Mouse (Mus musculus): ENCODE measurements around the gene Mok.
"Not testable (repeated sequence)": the region's sequence is repeated elsewhere in the genome, so short reads cannot be mapped to it uniquely, and the experiment has no call there.

Gene Mok

DNA sequence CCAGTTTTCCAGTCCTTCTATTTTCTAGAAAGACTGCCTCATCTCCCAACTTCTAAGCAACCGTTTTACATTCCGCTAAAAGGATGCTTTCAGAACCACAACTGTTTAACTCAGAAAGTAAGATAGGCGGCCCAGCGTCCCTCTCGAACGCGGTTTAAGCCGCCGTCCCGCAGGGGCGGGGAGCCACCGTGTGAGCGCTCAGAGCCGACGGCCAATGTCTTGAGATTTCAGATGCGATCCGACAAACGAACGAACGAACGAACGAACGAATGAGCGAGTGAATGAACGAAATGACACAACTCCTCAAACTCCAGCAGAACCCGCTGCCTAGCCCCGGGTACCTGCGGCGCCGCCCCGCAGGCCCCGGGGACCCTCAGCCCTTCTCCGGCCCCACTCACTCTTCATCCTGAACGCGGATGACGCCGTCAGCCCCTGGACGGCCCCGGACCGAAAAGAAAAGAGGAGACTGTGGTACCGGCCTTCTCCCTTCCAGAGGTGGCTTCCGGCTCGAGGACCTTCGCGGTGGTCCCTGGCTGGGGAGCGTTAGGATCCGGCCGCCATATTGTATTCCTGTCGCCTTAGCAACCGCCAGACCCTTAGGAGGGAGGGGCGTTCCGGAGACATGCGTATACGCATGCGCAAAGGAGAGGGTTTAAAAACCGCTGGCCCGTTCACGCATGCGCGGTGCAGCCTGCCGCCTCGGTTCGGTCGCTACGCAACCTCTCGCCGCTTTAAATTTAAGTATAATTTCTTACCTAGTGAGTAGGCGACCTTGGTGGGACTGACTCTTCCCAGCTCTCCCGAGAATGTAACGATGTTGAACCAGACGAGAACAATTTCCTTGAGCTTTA, at the start of gene Mok:
Gene Mok, minus strand, starts transcription at position 592 of the 851 bp plus-strand sequence.
- DNase-seq (ENCODE audit: low read depth, low spot score): peak; percentile 96

DNA sequence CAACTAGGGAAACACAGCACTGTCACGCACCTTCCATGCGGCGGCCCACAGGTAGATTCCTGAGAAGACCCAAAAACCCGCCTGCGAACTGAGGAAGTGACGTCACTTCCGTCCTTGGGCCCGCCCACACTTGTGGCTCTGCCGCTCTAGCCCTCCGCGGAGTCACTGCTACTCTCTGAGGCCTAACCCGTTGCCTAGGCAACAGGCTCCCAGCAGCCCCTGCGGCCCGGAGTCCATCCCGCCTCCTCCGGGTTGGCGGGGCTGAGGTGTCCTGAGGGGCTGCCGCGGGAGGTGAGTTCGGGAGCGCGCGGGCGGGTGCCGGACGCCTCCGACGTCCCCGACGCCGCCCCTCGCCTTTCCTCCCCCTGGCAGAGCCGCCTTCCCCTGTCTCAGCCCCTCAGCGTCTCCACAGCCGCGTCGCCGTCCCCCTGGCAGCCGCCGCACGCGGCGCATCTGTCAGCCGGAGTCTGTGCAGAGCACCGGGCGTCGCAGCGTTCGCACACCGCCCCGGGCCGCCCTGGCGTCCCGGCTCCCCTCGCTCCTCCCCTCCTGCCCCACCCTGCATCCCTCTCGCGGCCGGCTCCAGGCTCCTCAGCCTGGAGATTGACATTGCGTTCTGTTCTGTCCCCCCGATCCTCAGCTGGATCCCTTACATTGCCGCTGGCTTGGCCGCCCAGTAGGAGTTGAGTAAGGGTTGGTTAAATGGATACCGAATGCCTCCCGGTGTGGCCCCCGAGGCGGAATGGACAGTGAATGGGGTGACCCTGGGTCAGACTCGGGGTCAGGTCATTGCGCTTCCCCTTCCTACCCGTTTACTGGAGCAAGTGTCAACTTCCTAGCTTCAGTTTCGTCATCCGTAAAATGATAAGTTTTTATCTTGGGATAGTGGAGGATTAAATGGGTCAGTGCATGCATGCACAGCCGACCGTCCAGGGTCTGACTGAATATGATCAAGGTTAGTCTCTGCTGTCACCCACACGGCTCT, 48.6 kb upstream of the Mok start, which contains the start of the genes Cinp and Tecpr2:
Gene Cinp, minus strand, starts transcription at position 110 of the 985 bp plus-strand sequence.
Gene Tecpr2, plus strand, starts transcription at position 229 of the 985 bp plus-strand sequence.
- DNase-seq (ENCODE audit: low read depth, low spot score): peak; percentile 99

DNA sequence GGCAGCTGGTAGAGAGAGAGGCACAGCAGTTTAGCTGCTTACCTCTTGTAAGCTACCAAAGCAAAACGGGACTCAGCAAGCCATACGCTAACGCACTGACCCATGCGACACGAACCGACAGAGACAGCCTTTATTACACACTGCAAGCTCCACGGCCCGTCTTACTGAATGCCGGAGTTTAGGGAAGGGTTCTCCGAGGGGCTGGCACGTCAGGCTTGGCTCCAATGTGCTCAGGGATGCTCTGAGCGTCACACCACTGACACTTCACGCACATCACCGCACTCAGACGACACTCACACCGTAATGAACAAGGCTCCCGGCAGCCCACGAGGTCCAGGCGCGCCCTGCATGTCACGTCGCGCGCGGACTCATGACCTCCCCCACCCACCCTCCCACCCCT, 47.9 kb upstream of the Mok start:
- no peak for DNase-seq (ENCODE audit: low read depth, low spot score)

DNA sequence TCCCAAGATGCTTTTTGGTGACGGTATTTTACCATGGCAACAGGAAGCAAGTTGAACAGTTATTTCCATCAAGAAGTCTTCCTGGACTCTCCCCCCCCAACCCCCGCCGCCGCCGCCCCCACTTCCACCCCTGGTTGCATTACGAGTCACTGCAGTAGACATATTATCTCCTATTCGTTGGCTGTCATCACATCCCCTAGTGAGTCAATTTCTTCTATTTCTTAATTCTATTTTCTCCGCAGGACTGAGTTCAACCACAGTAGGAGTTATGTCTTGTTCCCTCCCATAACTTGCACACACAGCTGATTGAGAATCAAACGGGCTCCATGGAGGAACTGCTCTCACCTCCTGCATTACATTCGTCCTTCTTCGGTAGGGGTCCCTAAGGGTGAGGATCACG, 47.4 kb upstream of the Mok start:
- DNase-seq (ENCODE audit: low read depth, low spot score): no peak

DNA sequence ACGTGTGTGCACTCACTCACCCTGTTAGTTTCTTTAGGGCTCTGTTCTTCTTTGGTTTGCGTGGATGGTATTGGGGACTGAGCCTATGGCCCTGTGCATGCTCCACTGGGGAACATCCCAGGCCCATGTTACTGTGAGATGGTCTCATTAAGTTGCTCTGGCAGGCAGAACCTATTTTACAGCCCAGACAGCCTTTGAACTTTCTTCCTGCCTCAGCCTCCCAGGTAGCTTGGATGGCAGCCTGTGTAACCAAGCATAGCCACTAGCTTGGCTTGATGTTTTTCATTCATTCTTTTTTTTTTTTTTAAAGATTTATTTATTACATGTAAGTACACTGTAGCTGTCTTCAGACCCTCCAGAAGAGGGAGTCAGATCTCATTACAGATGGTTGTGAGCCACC, 44.5 kb upstream of the Mok start:
- no peak for DNase-seq (ENCODE audit: low read depth, low spot score)

DNA sequence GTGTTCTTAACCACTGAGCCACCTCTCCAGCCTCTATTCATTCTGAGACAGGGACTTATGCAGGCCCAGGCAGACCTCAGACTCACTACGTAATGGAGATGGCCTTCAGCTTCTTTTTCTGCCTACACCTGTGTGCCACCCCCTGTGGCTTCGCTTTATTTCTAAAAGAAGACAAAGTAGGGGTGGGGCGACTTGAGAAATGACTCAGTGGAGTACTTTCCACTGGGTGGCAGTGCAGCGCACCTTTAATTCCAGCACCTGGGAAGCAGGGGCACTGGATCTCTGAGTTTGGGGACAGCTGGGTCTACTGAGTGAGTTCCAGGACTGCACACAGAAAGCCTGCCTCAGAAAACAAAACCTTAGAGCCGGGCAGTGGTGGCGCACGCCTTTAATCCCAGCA, 41.6 kb upstream of the Mok start:
- DNase-seq (ENCODE audit: low read depth, low spot score): peak; percentile 55

DNA sequence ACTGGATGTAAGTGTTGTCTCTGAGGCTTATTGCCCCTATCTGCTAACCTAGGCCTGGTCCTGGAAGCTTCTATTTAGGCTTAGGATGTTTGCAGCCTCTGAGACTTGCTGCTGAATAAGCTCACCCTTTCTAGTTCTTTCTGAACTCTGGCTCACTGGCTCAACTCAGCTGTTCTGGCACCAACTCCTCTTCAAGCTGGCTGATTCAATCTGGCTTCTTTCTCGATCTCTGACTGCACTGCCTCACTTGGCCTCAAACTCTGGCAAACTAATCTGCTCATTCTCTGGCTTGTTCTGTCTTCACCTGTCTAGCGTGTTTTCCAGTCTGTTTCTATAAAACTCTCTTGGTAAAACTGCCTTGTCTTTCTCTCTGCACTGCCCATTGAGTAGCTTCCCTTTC, 34.6 kb upstream of the Mok start:
- DNase-seq (ENCODE audit: low read depth, low spot score): no peak

DNA sequence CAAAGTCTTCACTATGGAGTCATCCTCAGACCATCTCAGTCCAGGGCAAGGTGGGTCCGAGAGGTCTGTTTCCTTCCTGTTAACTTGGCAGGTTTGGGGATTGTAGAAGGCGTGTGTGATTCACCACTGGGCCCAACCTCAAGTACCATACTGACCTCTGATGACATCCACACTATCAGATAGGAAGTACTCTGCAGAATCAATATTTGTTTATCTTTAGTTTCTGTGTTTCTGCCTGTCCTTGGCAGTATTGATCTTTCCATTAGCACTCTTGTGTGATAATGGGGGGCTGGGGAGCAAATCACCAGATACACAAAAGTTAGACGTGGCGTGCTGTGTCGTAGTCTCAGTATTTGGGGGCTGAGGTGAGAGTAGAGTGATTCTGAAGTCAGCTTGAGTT, 30.5 kb upstream of the Mok start:
- DNase-seq (ENCODE audit: low read depth, low spot score): no peak

DNA sequence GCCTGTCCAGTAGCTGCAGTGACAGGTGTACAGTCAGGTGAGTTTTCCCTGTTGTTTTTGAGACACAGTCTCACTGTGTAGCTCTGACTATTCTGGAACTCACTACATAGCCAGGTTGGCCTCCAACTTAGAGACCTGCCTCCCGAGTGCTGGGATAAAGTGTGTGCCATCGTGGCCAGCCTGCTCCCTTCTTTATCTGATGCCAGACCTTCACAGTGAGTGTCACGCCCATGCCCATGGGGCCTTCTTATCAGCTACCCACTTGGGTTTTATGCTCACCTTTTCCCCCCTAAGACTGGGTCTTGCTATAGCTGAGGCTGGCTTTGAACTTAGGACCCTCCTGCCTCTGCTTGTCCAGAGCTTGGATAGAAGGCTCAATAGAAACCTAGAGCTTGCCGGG, 29.4 kb upstream of the Mok start:
- no peak for DNase-seq (ENCODE audit: low read depth, low spot score)

DNA sequence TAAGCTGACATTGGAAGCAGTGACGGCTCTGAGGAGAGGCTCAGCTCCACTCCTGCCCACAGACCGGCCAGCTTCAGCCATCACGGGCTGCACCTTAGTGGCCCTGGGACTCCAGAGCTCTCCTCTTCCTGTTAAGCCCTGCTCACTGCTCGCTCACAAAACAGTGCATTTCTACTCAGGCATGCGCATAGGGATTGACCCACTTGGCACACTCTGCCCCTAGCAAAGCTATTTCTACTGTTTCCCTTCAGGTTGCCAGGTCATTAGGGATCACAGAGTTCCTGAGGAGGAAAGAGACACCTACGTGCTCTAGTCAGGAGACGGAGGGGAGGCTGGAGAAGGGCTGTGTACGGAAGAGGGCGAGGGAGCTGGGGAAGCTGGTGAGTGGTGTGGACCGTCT, 25.2 kb upstream of the Mok start:
- DNase-seq (ENCODE audit: low read depth, low spot score): peak; percentile 80

DNA sequence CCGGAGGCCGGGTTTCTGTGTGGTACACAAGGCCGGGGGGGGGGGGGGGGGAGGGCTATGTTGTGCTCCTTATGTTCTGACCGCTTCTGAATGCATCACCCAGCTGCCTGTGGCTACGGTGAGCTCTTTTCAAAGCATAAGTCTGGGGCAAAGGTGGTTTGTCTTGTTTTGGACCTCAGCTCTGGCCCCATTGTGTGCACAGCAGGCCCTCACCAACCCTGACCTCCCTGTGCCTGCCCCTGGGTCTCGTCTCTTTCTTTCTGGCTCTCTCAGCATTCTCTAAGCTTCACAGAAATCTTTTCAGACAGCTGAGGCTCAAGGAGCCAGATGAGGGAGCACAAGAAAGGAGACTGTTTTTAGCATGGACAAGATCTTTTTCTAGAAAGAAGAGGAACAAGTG, 24.8 kb upstream of the Mok start:
- DNase-seq (ENCODE audit: low read depth, low spot score): peak; percentile 16

DNA sequence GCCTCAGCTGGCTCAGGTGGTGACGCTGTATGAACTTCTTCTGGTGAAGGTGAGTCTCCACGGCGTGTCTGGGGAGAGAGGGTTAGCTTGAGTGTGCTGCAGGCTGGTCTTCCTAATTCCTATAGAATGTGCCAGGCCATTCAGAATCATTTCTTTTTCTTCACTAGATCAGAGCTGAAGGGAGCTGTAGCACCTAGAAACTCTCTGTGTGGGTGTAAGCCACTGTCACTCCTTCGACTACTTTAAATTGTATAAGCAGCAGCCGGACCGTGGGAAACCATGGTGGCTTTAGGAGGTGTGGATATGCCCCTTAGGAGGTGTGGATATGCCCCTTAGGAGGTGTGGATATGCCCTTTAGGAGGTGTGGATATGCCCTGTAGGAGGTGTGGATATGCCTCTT, 23.3 kb upstream of the Mok start:
- DNase-seq (ENCODE audit: low read depth, low spot score): peak; percentile 47

DNA sequence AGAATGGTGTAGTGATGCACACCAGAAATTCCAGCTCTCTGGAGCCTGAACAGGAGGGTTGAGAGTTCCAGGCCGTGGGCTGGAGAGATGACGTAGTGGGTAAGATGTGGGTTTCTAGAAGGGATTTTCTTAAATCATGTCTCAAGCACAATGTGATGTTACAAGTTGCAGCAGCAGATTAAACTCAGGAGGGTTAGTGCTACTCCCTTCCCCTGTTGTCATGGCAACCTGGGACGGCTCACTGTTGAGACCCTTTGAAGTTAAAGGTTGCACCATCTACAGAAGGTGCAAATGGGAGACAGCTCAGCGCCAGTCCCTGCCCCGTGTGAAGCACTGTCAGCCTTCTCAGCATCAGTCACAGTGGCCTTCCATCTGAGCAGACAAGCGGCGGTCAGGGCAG, 20.5 kb upstream of the Mok start:
- DNase-seq (ENCODE audit: low read depth, low spot score): peak; percentile 60

DNA sequence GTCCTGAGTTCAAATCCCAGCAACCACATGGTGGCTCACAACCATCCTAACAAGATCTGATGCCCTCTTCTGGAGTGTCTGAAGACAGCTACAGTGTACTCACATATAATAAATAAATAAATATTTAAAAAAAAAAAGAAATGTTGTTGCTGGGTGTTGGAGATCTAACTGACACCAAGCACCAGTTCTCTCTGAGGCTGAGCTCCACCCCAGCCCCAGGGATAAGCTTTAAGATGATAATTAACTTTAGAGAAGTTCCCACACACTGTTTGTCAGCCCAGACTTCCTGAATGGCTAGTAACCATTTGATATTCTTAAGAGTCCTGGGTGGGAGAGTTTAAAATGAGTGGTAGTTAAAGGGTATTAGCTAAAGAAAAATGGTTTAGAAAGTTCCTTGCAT, 19.6 kb upstream of the Mok start:
- DNase-seq (ENCODE audit: low read depth, low spot score): no peak

DNA sequence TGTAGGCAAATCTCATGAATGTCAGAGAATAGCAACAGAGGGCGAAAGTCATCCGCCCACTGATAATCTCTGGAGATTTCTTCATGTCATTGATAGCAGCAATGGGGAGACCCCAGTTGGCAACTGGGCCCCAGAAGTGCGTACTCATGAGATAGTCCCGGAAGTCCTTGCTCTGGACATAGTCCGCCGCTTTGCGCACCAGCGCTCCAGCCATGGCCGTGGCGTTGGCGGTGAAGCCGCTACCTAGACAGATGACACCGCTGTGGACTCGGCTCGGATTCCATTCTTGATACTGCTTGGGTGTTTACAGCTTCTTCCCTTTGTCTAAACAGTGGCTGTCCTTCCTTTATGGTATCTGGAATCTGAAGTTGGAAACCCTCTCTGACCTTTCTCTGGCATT, 17.9 kb upstream of the Mok start:
- not testable (repeated sequence) for DNase-seq (ENCODE audit: low read depth, low spot score)

DNA sequence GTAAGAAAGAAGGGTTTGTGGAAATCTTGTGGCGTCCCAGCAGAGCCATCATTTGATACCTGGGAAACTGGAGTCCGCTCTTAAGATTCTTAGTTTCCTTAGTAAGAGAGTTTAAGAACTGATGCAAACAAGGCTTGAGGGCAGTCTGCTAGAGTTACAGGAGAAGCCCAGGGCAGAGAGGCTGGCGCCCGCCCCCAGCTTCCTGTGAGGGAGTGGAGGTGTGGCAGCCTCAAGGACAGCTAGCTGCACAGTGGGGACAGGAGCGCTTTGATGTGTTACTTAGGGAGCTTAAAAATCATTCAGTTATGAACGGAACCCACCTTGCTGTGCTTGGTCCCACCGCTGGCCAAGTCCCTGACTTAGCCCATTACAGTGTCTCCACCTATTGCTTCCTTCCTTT, 16.5 kb upstream of the Mok start:
- no peak for DNase-seq (ENCODE audit: low read depth, low spot score)

DNA sequence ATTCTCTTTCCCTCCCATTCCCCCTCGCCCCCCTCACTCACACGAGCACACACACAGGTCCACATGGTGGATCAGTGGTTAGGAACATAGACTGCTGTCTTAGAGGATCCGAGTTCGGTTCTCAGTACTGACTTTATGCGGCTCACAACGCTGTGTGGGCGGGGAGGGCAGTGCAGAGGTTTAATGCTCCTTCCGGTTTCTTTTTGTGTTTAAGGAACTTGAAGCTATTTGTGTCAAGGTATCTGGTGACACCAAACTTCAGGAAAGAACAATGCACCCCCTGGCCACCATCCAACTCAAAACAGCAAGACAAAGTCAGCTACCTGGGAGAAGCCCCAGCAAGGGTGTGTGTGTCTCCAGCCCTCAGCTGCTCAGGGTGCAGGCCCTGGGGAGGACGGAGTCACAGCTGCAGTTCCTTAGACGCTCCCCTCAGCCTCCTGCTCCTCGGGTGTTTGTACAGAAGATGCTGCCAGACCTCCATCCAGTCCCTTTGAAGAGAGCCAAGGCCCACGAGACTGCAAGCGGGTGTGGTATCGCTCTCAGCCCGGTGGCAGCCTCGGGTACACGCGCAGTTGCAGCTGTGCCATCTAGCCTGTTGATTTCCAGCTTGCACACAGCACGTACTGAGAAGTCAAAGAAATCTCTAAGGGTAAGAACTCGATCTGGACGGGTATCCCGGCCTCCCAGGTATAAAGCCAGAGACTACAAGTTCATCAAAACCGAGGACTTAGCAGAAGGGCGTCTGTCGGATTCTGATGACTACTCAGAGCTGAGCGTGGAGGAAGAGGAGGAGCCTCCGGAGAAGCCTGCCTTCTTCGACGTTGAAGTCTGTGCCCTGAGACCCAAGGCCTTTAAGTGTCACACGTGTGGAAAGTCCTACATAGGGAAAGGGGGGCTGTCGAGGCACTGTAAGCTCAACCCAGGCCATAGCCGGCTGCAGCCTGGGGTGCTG, 14.3 kb upstream of the Mok start:
- DNase-seq (ENCODE audit: low read depth, low spot score): no peak

DNA sequence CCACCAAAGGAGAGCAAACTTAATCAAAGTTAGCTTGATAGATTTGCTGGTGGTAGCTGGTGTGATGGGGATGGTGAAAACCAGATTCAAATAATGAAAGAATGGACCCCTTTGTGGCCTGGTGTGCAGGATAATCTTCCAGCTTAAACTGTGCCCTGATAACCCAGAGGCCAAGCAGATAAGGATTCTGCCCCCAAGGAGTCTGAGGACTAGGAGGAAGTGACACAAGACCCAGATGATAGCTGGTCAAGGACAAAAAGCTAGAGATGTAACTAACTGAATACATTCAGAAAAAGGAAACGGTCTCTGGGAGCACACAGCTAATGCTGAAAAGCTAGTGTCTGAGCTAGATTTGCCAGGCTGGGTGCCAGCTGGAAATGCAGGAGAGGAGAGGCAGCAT, 11.2 kb upstream of the Mok start:
- DNase-seq (ENCODE audit: low read depth, low spot score): no peak

DNA sequence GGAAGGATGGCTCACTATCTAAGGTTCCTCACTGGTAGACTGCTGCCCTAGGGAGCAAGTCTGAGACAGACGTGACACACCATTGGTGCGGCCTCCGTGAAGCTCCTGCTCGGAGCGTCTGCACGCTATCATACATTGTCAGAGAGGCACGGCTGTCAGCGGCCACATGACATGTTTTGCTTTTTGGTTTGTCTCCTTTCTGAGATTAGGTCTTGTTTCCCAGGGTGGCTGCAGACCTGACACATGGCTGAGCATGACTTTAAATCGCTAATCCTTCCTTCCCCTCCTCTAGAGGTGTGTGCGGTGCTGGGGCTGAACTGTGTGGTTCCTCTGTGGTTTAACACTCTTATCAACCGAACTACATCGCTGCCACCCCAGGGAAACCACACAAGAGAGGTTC, 10.7 kb upstream of the Mok start:
- DNase-seq (ENCODE audit: low read depth, low spot score): no peak

DNA sequence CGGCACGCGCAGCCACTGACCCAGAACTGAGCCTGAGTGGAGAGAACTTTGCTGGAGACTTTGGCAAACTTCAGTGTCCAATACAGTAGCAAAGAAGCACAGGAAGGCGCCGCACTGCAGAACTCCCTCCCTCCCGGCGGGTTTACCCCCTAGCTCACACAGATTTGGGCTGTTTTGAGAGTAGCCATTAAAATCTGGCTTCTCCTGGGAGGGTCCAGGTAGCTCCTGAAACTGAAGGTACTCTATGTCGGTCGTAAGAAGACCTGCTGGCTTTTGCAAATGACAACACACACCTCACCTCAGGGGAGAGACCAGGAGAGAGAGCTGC, 10.2 kb upstream of the Mok start:
- DNase-seq (ENCODE audit: low read depth, low spot score): no peak
